Mouse (Mus musculus) olfactory bulb, adult 2 months (tissue): ENCODE results near the gene Irf4. TPM values are rescaled to one million over a fixed set of nuclear protein-coding genes. Genes with fewer than 3 reads are reported as not detected.

Source experiments
- H3K27ac ChIP-seq: fragments of 200-500 bp; 2 replicates; pipeline ENCODE4 v1.5.1; 2012; ENCODE audit warnings: low read depth, low read length; ENCODE audit not compliant: insufficient read depth
- H3K4me1 ChIP-seq: fragments of 200-500 bp; 2 replicates; pipeline ENCODE4 v1.6.1; 2012; ENCODE audit warnings: low read length; ENCODE audit not compliant: control insufficient read depth, insufficient read depth
- H3K4me3 ChIP-seq: fragments of 200-500 bp; 2 replicates; pipeline ENCODE4 v1.5.1; 2012; ENCODE audit warnings: mild to moderate bottlenecking, low read depth, low read length, moderate library complexity; ENCODE audit not compliant: insufficient read depth
- CTCF ChIP-seq: fragments of 200-500 bp; IDR thresholded peaks from 2 replicates; pipeline ENCODE4 v1.5.1; 2012; ENCODE audit warnings: low read depth, mild to moderate bottlenecking, low read length, moderate library complexity; ENCODE audit not compliant: insufficient read depth
- POLR2A ChIP-seq: fragments of 200-500 bp; IDR thresholded peaks from 2 replicates; pipeline ENCODE4 v1.6.1; 2012; ENCODE audit warnings: mild to moderate bottlenecking, low read depth, low read length, moderate library complexity; ENCODE audit not compliant: insufficient read depth
- WGBS: fragments of 180-500 bp; shearing (Covaris S2); methylation state at CpG from one replicate; pipeline ENCODE4 v1.1.7; 2018; 5-methylcytosine and 5-hydroxymethylcytosine counted together
- polyA plus RNA-seq: library from polyadenylated mRNA; stranded (reverse); fragments of >200 nt; gene quantifications from 2 replicates; pipeline ENCODE4 v1.2.4, GENCODE M21; 2012; ENCODE audit warnings: low replicate concordance; ENCODE audit not compliant: missing spikeins, insufficient read depth, insufficient read length

Gene Irf4
- polyA plus RNA-seq, 1 experiment: not detected

- TF ChIP-seq CTCF (no peak), POLR2A (no peak)
- WGBS: 96% methylated on average over 6 of the region's 6 CpGs
- no peaks in the 10 kb centered on the region for H3K4me1 ChIP-seq
- no peak overlapping the region for H3K4me3 ChIP-seq
- no peak overlapping the region for H3K27ac ChIP-seq
These were observed 18.6 kb downstream of the Irf4 start for GRCm38 (mm10) chr13:30767477-30768127.

DNA sequence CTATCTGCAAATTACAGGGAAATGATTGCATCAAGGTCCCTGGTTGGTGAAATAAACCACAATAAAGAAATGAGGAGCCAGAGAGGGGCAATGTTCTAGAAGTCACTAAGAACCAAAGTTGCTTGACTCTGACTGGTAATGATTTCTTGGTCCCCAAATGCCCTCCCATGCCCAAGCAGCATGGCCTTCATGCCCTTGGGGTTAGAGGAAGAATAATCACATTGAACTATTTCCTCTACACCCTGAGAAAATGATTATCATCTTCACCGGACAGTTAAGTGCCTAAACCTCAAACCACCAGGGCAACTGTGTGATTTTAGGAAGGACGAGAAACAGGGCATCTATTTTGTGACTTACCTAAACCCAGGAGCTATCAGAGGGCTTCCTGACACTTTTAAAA lies 27.0 kb downstream of the Irf4 start:
- H3K27ac ChIP-seq: no peak overlapping the region
- WGBS: 84% methylated on average over 2 of the region's 2 CpGs

GRCm38 (mm10) chr13:30777678-30778179 lies 28.7 kb downstream of the Irf4 start:
- WGBS: 82% methylated on average over 11 of the region's 11 CpGs

More for the DNA sequence above, 27.0 kb downstream of the Irf4 start:
- Histone ChIP-seq H3K4me1 (no peaks in the 10 kb centered on the region), H3K4me3 (no peak overlapping the region)
- TF ChIP-seq POLR2A: no peak

DNA sequence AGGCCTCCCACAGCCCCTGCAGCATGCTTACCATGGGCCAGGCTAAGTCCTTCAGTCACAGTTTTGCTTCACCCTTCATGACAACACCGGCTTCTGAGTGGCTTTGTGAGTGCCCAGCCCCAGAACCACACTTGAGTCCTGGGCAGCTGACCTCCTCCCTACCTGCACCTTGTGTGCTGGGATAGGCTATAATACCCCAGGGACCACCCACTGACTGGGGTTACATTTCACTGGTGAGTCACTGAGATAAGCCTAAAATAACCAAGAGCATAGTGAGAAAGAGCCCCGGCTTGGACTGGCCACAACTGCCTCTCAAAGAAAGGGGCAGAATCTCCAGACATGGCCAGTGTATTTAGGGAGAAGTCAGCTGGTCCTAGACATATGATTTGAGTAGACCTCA lies 32.9 kb downstream of the Irf4 start:
- Histone ChIP-seq H3K27ac (no peak overlapping the region), H3K4me3 (no peak overlapping the region), H3K4me1 (peaks cover 9% of the 10 kb centered on the region)
- 58% methylated on average over 2 of the region's 2 CpGs for WGBS
- TF ChIP-seq CTCF (no peak), POLR2A (no peak)

More at GRCm38 (mm10) chr13:30777678-30778179, 28.7 kb downstream of the Irf4 start:
- no peak overlapping the region for H3K4me3 ChIP-seq
- TF ChIP-seq POLR2A (no peak), CTCF (no peak)
- H3K4me1 ChIP-seq: peaks cover 3% of the 10 kb centered on the region
- H3K27ac ChIP-seq: no peak overlapping the region

GRCm38 (mm10) chr13:30782419-30782818 lies 33.4 kb downstream of the Irf4 start:
- no peak for TF ChIP-seq CTCF
- no peak for TF ChIP-seq POLR2A
- WGBS: 60% methylated on average over 8 of the region's 8 CpGs
- no peak overlapping the region for H3K4me3 ChIP-seq
- H3K27ac ChIP-seq: no peak overlapping the region
- H3K4me1 ChIP-seq: peaks cover 9% of the 10 kb centered on the region

DNA sequence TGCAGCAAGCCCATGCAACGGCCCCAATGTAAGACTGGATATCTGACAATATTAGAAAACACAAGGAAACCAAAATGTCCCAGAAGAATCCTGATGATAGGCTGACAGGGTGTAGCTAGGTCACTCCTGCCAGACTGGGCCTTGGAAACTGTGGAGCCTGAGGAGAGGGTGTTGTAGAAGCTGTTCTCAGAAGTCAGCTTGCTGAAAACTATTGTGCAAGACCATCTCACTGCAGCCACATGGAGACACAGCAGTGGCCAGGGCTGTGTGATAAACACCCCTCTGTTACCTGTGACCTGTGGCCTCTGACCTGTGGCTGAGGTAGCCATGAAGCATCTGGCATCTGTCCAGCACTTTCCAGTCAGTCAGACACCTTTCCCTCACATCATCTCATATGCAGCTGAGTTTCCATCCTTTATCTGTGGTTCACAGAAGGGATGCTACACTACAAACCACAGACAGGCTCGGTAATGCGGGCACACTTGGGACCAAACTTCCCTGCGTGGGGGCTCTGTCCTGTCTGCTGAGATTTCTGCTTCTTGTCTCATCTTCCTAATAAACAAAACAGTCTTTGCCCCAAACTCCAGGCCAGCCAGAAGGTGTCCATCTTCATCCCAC lies 36.5 kb downstream of the Irf4 start:
- 92% methylated on average over 4 of the region's 4 CpGs for WGBS
- no peak overlapping the region for H3K27ac ChIP-seq
- no peak for TF ChIP-seq POLR2A
- no peak for TF ChIP-seq CTCF
- no peak overlapping the region for H3K4me3 ChIP-seq
- peaks cover 9% of the 10 kb centered on the region for H3K4me1 ChIP-seq

GRCm38 (mm10) chr13:30786235-30787035 lies 37.4 kb downstream of the Irf4 start:
- TF ChIP-seq POLR2A (no peak), CTCF (no peak)
- 56% methylated on average over 5 of the region's 5 CpGs for WGBS
- Histone ChIP-seq H3K27ac (no peak overlapping the region), H3K4me3 (no peak overlapping the region), H3K4me1 (peaks cover 9% of the 10 kb centered on the region)

DNA sequence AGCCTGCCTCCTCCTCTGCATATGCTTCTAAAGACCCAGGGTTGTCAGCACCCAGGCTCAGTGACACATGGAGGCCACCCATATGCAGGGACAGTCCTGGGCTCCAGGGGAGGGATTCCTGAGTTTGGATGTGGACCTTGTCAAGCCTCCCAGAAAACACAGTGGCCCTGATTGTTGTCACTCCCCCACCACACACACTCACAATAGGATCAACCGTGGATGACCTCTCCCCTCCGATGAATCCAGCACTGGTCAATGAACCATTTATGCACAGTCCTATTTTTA lies 38.0 kb downstream of the Irf4 start:
- Histone ChIP-seq H3K4me3 (no peak overlapping the region), H3K27ac (no peak overlapping the region), H3K4me1 (peaks cover 9% of the 10 kb centered on the region)
- WGBS: 72% methylated on average over 2 of the region's 2 CpGs
- no peak for TF ChIP-seq CTCF
- no peak for TF ChIP-seq POLR2A

GRCm38 (mm10) chr13:30787556-30787955 lies 38.5 kb downstream of the Irf4 start:
- H3K27ac ChIP-seq: no peak overlapping the region
- no peak for TF ChIP-seq POLR2A
- TF ChIP-seq CTCF: no peak
- no peak overlapping the region for H3K4me3 ChIP-seq
- 66% methylated on average over 2 of the region's 2 CpGs for WGBS
- H3K4me1 ChIP-seq: peaks cover 6% of the 10 kb centered on the region
